Mouse (Mus musculus) lung, embryonic 15.5 days (tissue): ENCODE measurements around the gene Grb14. TPM values are rescaled to one million over a fixed set of nuclear protein-coding genes. Genes with fewer than 3 reads are reported as not detected.
A peak's percentile ranks its signal among the peaks of the same experiment; 100 is the strongest.

Source experiments
- ATAC-seq: fragments of 200-750 bp; cut with Nextera tagmentation; 2 replicates; pipeline ENCODE4 v1.8.0; 2017; ENCODE audit warnings: moderate number of reproducible peaks, borderline replicate concordance; ENCODE audit not compliant: low FRiP score, low TSS enrichment; ENCODE audit errors: extremely low read depth
- H3K27ac ChIP-seq: fragments of 300-500 bp; sonication (generic); 2 replicates; pipeline ENCODE4 v1.5.1; 2015; ENCODE audit warnings: moderate library complexity, mild to moderate bottlenecking, inconsistent platforms
- H3K27me3 ChIP-seq: fragments of 300-500 bp; sonication (generic); 2 replicates; pipeline ENCODE4 v1.6.1; 2015; ENCODE audit warnings: inconsistent platforms
- H3K36me3 ChIP-seq: fragments of 300-500 bp; sonication (generic); 2 replicates; pipeline ENCODE4 v1.6.1; 2015; ENCODE audit warnings: inconsistent platforms
- H3K4me1 ChIP-seq: fragments of 300-500 bp; sonication (generic); 2 replicates; pipeline ENCODE4 v1.6.1; 2015; ENCODE audit warnings: inconsistent platforms
- H3K4me2 ChIP-seq: fragments of 300-500 bp; sonication (generic); 2 replicates; pipeline ENCODE4 v1.6.1; 2015; ENCODE audit warnings: inconsistent platforms, mild to moderate bottlenecking, moderate library complexity
- H3K4me3 ChIP-seq: fragments of 300-500 bp; sonication (generic); 2 replicates; pipeline ENCODE4 v1.5.1; 2015; ENCODE audit warnings: mild to moderate bottlenecking, inconsistent platforms
- H3K9ac ChIP-seq: fragments of 300-500 bp; sonication (generic); 2 replicates; pipeline ENCODE4 v1.6.1; 2015; ENCODE audit warnings: inconsistent platforms
- H3K9me3 ChIP-seq: fragments of 300-500 bp; sonication (generic); 2 replicates; pipeline ENCODE4 v1.6.1; 2016; ENCODE audit warnings: inconsistent platforms
- WGBS: fragments of 180-500 bp; shearing (Covaris S2); methylation state at CpG from one replicate; pipeline ENCODE4 v1.1.7; 2015; 5-methylcytosine and 5-hydroxymethylcytosine counted together
- polyA plus RNA-seq: library from polyadenylated mRNA; unstranded; fragments of >200 nt; fragmentation: Nextera tagmentation; extraction: Ambion mirVana; gene quantifications from 2 replicates; pipeline ENCODE4 v1.2.1, GENCODE M21; 2015

Gene Grb14
- polyA plus RNA-seq, 1 experiment from 2014 or later = 36.9 TPM

GRCm38 (mm10) chr2:64973125-64973524 is 51.7 kb downstream of the Grb14 start:
- Histone ChIP-seq H3K27me3 (no peaks in the 10 kb centered on the region), H3K4me3 (no peak overlapping the region), H3K27ac (no peak overlapping the region), H3K4me2 (no peak overlapping the region), H3K9ac (no peak overlapping the region), H3K9me3 (no peaks in the 10 kb centered on the region), H3K36me3 (no peaks in the 10 kb centered on the region), H3K4me1 (peaks cover 26% of the 10 kb centered on the region)
- no peak for ATAC-seq
- 19% methylated on average over 1 of the region's 1 CpGs for WGBS

DNA sequence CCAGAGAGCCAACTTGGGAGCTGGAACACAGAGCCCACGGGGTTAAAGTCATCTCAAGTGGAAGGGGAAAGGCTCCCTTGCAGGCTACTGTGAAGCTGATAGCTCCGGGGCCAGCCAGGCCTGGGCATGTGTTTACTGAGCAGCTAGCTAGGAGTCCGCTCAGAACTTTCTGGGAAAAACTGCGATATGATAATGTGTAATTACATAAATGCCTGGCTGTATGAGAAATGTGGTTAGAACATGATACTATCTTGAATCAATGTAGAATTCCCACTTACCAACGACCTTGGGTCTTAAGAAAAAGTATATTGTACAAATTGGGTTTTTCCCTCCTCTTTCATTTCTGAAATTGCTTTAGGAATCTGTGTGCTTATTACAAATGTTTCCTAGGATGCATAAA is 53.0 kb downstream of the Grb14 start:
- WGBS = 30% methylated on average over 5 of the region's 5 CpGs
- H3K9me3 ChIP-seq = no peaks in the 10 kb centered on the region
- H3K9ac ChIP-seq = no peak overlapping the region
- peaks cover 24% of the 10 kb centered on the region for H3K4me1 ChIP-seq
- H3K4me3 ChIP-seq = no peak overlapping the region
- H3K36me3 ChIP-seq = no peaks in the 10 kb centered on the region
- ATAC-seq = no peak
- H3K4me2 ChIP-seq = no peak overlapping the region
- no peaks in the 10 kb centered on the region for H3K27me3 ChIP-seq
- no peak overlapping the region for H3K27ac ChIP-seq

DNA sequence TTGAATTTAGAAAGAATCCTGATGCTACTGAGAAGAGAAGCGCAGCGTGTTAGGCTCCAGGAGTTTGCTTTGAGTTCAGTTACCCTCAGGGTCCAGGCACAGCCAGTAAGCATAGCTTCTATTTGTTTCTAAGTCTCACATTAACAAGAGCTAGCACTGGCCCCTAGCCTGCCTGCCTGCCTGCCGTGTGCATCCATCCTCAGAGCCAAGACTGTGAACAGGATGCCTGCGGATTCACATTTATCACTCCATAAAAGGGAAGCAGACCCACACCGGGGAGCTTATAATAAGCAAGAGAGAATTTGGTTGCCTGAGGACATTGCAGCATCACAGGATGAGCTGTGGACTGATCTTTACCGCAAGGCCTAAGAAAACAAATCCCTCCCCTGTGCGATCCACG is 53.8 kb downstream of the Grb14 start:
- peaks cover 28% of the 10 kb centered on the region for H3K4me1 ChIP-seq
- 62% methylated on average over 8 of the region's 8 CpGs for WGBS
- no peaks in the 10 kb centered on the region for H3K36me3 ChIP-seq
- H3K27me3 ChIP-seq = no peaks in the 10 kb centered on the region
- H3K4me3 ChIP-seq = no peak overlapping the region
- no peak overlapping the region for H3K27ac ChIP-seq
- no peaks in the 10 kb centered on the region for H3K9me3 ChIP-seq
- ATAC-seq = no peak
- H3K9ac ChIP-seq = no peak overlapping the region
- H3K4me2 ChIP-seq = no peak overlapping the region

GRCm38 (mm10) chr2:64966893-64967444 is 57.8 kb downstream of the Grb14 start:
- Histone ChIP-seq H3K9ac (no peak overlapping the region), H3K4me1 (peaks cover 10% of the 10 kb centered on the region; the same call in 1 of the 2 replicates), H3K9me3 (no peaks in the 10 kb centered on the region), H3K27ac (no peak overlapping the region), H3K4me3 (no peak overlapping the region), H3K27me3 (no peaks in the 10 kb centered on the region), H3K4me2 (no peak overlapping the region), H3K36me3 (no peaks in the 10 kb centered on the region)
- 90% methylated on average over 6 of the region's 6 CpGs for WGBS
- ATAC-seq = no peak

DNA sequence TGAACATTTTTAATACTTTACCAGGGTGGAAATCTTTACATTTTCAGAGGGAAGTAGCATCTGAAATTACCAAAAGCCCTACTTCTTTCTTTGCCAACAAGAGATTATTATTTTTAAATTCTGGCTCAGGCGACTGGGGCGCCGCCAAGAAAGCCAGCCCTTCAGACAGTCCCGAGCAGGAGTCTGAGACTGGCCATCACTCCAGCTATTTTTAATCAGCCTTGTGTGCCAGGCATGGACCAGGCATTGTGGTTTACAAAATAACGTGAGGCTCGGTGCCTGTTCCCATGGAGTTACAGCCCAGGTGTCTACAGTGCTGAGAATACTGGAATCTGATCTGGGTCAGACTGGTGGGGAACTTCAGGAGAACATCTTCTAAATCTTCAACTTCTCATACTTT is 58.5 kb downstream of the Grb14 start:
- no peak overlapping the region for H3K27ac ChIP-seq
- no peak overlapping the region for H3K4me2 ChIP-seq
- no peak overlapping the region for H3K9ac ChIP-seq
- H3K9me3 ChIP-seq = no peaks in the 10 kb centered on the region
- no peaks in the 10 kb centered on the region for H3K27me3 ChIP-seq
- no peaks in the 10 kb centered on the region for H3K36me3 ChIP-seq
- 58% methylated on average over 6 of the region's 6 CpGs for WGBS
- no peak for ATAC-seq
- H3K4me1 ChIP-seq = peaks cover 16% of the 10 kb centered on the region; the same call in 1 of the 2 replicates
- no peak overlapping the region for H3K4me3 ChIP-seq

DNA sequence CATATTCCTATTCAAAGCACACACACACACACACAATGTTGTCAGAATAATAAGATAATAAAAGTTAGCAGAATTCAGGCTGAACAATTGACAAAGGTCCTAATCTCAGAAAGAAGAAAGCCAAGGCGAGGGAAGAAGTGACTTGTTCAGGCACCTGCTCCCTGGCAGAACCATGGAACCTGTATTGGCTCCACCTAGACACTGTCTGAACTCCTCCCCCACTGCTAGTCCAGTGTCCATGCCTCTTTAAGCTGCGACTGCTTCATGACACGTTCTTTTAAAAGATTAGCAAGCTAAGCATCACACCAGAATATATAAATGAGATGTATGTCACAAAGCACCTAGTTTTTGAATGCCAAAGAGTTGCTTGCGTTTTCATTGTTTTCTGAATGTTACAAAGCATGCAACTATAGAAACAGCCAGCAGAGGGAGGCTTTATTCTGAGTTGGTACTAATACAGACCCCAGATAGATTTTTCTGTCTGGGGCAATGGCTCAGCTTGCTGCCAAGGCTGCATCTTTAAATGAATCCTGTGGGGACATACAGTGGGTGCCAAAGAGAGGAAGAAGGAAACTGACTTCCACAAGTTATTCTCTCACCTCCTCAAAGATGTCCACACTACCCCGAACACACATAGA is 59.4 kb downstream of the Grb14 start:
- Histone ChIP-seq H3K36me3 (no peaks in the 10 kb centered on the region), H3K4me1 (peaks cover 20% of the 10 kb centered on the region; the same call in 1 of the 2 replicates), H3K4me2 (no peak overlapping the region), H3K9ac (no peak overlapping the region), H3K27me3 (no peaks in the 10 kb centered on the region), H3K27ac (no peak overlapping the region), H3K9me3 (no peaks in the 10 kb centered on the region), H3K4me3 (no peak overlapping the region)
- WGBS = 24% methylated on average over 5 of the region's 5 CpGs
- no peak for ATAC-seq

- WGBS = 66% methylated on average over 4 of the region's 4 CpGs
- H3K4me3 ChIP-seq = no peak overlapping the region
- ATAC-seq = no peak
- no peak overlapping the region for H3K9ac ChIP-seq
- no peaks in the 10 kb centered on the region for H3K27me3 ChIP-seq
- no peaks in the 10 kb centered on the region for H3K9me3 ChIP-seq
- H3K4me1 ChIP-seq = peaks cover 26% of the 10 kb centered on the region; the same call in 1 of the 2 replicates
- H3K4me2 ChIP-seq = no peak overlapping the region
- H3K36me3 ChIP-seq = no peaks in the 10 kb centered on the region
- H3K27ac ChIP-seq = no peak overlapping the region
Measured at GRCm38 (mm10) chr2:64962196-64962595, 62.6 kb downstream of the Grb14 start.

DNA sequence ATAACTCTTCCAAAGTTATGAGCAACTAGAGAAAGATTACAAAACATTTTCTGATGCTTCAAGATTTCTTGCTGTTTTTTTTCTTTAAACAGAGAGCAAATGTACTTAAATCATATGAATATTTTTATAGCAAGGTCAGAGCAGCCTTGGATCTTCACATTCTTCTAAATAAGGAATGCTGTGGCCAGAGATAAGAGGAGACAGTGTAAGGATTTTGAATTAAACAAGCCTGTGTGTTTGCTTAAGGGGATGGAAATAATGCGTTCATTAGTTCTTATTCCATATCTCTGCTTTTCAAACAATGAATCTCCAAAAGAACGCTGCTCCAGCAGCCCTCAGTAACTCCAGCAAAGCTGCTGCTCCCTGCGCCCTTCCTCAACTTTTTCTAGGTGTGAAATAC is 63.4 kb downstream of the Grb14 start:
- H3K4me3 ChIP-seq = no peak overlapping the region
- H3K9ac ChIP-seq = no peak overlapping the region
- H3K4me1 ChIP-seq = peaks cover 21% of the 10 kb centered on the region; the same call in 1 of the 2 replicates
- H3K9me3 ChIP-seq = no peaks in the 10 kb centered on the region
- no peak for ATAC-seq
- no peak overlapping the region for H3K4me2 ChIP-seq
- H3K27ac ChIP-seq = no peak overlapping the region
- H3K27me3 ChIP-seq = no peaks in the 10 kb centered on the region
- no peaks in the 10 kb centered on the region for H3K36me3 ChIP-seq
- WGBS = 18% methylated on average over 3 of the region's 3 CpGs

GRCm38 (mm10) chr2:64959657-64960056 is 65.1 kb downstream of the Grb14 start:
- H3K4me1 ChIP-seq = peaks cover 20% of the 10 kb centered on the region; the same call in 1 of the 2 replicates
- H3K9me3 ChIP-seq = no peaks in the 10 kb centered on the region
- no peak for ATAC-seq
- no peak overlapping the region for H3K27ac ChIP-seq
- H3K36me3 ChIP-seq = no peaks in the 10 kb centered on the region
- 33% methylated on average over 4 of the region's 4 CpGs for WGBS
- no peak overlapping the region for H3K9ac ChIP-seq
- no peaks in the 10 kb centered on the region for H3K27me3 ChIP-seq
- no peak overlapping the region for H3K4me2 ChIP-seq
- no peak overlapping the region for H3K4me3 ChIP-seq

DNA sequence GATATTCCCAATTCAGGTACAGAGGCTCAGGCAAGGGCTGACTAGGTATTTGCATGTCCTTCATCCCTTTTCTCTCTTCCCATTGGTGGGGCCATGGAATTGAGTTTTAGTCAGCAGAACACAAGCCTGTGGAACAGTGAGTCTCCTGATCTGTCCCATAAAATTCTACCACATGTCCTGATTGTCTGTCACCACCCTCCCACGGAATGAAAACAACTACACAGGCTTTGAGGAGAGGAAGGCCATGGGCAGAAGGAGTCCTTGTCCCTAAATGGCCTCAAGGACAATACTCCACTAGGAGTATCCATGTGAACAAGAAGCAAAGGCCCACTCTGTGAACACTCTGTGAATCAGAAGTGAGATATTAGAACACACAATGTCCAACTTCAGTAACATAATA is 69.3 kb downstream of the Grb14 start:
- WGBS = 61% methylated on average over 1 of the region's 1 CpGs
- no peak overlapping the region for H3K9ac ChIP-seq
- H3K4me3 ChIP-seq = no peak overlapping the region
- H3K36me3 ChIP-seq = no peaks in the 10 kb centered on the region
- H3K27ac ChIP-seq = no peak overlapping the region
- H3K4me2 ChIP-seq = no peak overlapping the region
- H3K9me3 ChIP-seq = no peaks in the 10 kb centered on the region
- ATAC-seq = no peak
- H3K27me3 ChIP-seq = no peaks in the 10 kb centered on the region
- peaks cover 6% of the 10 kb centered on the region; the same call in 1 of the 2 replicates for H3K4me1 ChIP-seq

GRCm38 (mm10) chr2:64949210-64949609 is 75.6 kb downstream of the Grb14 start:
- Histone ChIP-seq H3K4me2 (no peak overlapping the region), H3K9me3 (no peaks in the 10 kb centered on the region), H3K9ac (no peak overlapping the region), H3K27me3 (no peaks in the 10 kb centered on the region), H3K4me3 (no peak overlapping the region), H3K4me1 (no peaks in the 10 kb centered on the region), H3K36me3 (no peaks in the 10 kb centered on the region), H3K27ac (no peak overlapping the region)
- no peak for ATAC-seq
- 51% methylated on average over 2 of the region's 2 CpGs for WGBS

GRCm38 (mm10) chr2:64948418-64949169 is 76.2 kb downstream of the Grb14 start:
- no peaks in the 10 kb centered on the region for H3K9me3 ChIP-seq
- no peak overlapping the region for H3K4me3 ChIP-seq
- H3K4me2 ChIP-seq = no peak overlapping the region
- WGBS = 80% methylated on average over 12 of the region's 12 CpGs
- ATAC-seq = 0 out of 2 replicates have a peak, but pooled peaks have one; percentile 49
- no peaks in the 10 kb centered on the region for H3K36me3 ChIP-seq
- no peak overlapping the region for H3K27ac ChIP-seq
- no peaks in the 10 kb centered on the region for H3K27me3 ChIP-seq
- no peak overlapping the region for H3K9ac ChIP-seq
- no peaks in the 10 kb centered on the region for H3K4me1 ChIP-seq
